Mouse (Mus musculus) liver, embryonic 18 days (tissue): ENCODE measurements around the gene Npepl1. TPM values are rescaled to one million over a fixed set of nuclear protein-coding genes. Genes with fewer than 3 reads are reported as not detected.

Experiments
- polyA plus RNA-seq: library from polyadenylated mRNA; depleted of rRNA; stranded (reverse); fragments of >200 nt; gene quantifications from 2 replicates; pipeline ENCODE4 v1.2.3, GENCODE M21; 2012; rRNA removed

Npepl1 gene
- polyA plus RNA-seq = 34.9 and 40.9 TPM in 2 replicates

GRCm38 (mm10) chr2:174109991-174110782, at the start of gene Npepl1:
Gene Npepl1 (plus strand): TSS chr2:174110349.

GRCm38 (mm10) chr2:174075673-174076432, 34.3 kb upstream of the Npepl1 start, which contains the start of gene Stx16:
Gene Stx16 (plus strand): TSS chr2:174076308.

Other genes with a start within 250 kb of the Npepl1 start
- 13.3 and 14.6 TPM in 2 replicates for gene Stx16, start 34.0 kb upstream of the Npepl1 start, polyA plus RNA-seq
- 313 and 331 TPM in 2 replicates for gene Gnas, start 174.0 kb downstream of the Npepl1 start, polyA plus RNA-seq
- 0.52 and 0.77 TPM in 2 replicates for gene Gm20721, start 236.4 kb downstream of the Npepl1 start, polyA plus RNA-seq